Mouse (Mus musculus) v-Abl transformed pro-B cells (cell line): Measurements from ENCODE around the gene Atp2a2.
"Not testable (repeated sequence)": the region's sequence is repeated elsewhere in the genome, so short reads cannot be mapped to it uniquely, and the experiment has no call there.

Source experiments
- in situ Hi-C, 2 experiments: fragments of 400-800 bp; cut with MboI; formaldehyde crosslinking; loops; one replicate each; pipeline ENCODE4 v1.15.1; 2025; ENCODE audit not compliant: unreplicated experiment in 2 of 2

Gene Atp2a2

GRCm38 (mm10) chr5:122430036-122430775 lies 71.8 kb downstream of the Atp2a2 start:
- in situ Hi-C loops: no loop called here

- in situ Hi-C loops: no loop called here
Observed at GRCm38 (mm10) chr5:122425550-122425949, 76.5 kb downstream of the Atp2a2 start.

GRCm38 (mm10) chr5:122423083-122423482 lies 78.9 kb downstream of the Atp2a2 start:
- in situ Hi-C loops: no loop called here

GRCm38 (mm10) chr5:122422071-122422964 lies 79.7 kb downstream of the Atp2a2 start:
- in situ Hi-C loops: no loop called here

GRCm38 (mm10) chr5:122421271-122422068 lies 80.6 kb downstream of the Atp2a2 start, which contains the start of gene Anapc7:
TSS of gene Anapc7 (plus strand) at chr5:122421693.
- in situ Hi-C loops: no loop called here

- in situ Hi-C loops: not testable (repeated sequence)
Observed at GRCm38 (mm10) chr5:122420676-122421075, 81.3 kb downstream of the Atp2a2 start.

- in situ Hi-C loops: loop anchor here in 1 of 2 experiments (10.0 kb wide), 1 partner anchor 309 kb away; no protein-coding TSS in a partner anchor
Observed at GRCm38 (mm10) chr5:122415465-122415864, 86.6 kb downstream of the Atp2a2 start.

- in situ Hi-C loops: loop anchor here in 1 of 2 experiments (10.0 kb wide), 1 partner anchor 310 kb away; no protein-coding TSS in a partner anchor
Observed at GRCm38 (mm10) chr5:122414351-122414750, 87.7 kb downstream of the Atp2a2 start.

- in situ Hi-C loops: loop anchor here in 1 of 2 experiments (10.0 kb wide), 1 partner anchor 312 kb away; no protein-coding TSS in a partner anchor
Observed at GRCm38 (mm10) chr5:122412826-122413225, 89.2 kb downstream of the Atp2a2 start.

GRCm38 (mm10) chr5:122411892-122412291 lies 90.1 kb downstream of the Atp2a2 start:
- in situ Hi-C loops: loop anchor here in 1 of 2 experiments (10.0 kb wide), 1 partner anchor 313 kb away; no protein-coding TSS in a partner anchor

GRCm38 (mm10) chr5:122409692-122410645 lies 92.1 kb downstream of the Atp2a2 start:
- in situ Hi-C loops: loop anchor here (5.0 to 10.0 kb wide), 3 partner anchors 217 to 315 kb away; no protein-coding TSS in a partner anchor

- in situ Hi-C loops: loop anchor here (5.0 to 10.0 kb wide), 3 partner anchors 222 to 319 kb away; no protein-coding TSS in a partner anchor
Observed at GRCm38 (mm10) chr5:122405537-122405936, 96.5 kb downstream of the Atp2a2 start.
